Mouse (Mus musculus): ENCODE results near the gene Washc4. TPM values are rescaled to one million over a fixed set of nuclear protein-coding genes. Genes with fewer than 3 reads are reported as not detected.

Gene Washc4
- polyA plus RNA-seq, 1 experiment from 2014 or later = 38.1 TPM

- 4% methylated on average over 27 of the region's 27 CpGs for WGBS
- peak; percentile 57 for ATAC-seq (replicated peaks; ENCODE audit: insufficient number of reproducible peaks, low FRiP score, low TSS enrichment, low read depth)
- H3K27ac ChIP-seq (replicated peaks; ENCODE audit: low read depth, low read length) = no peak overlapping the region
- no peaks in the 10 kb centered on the region for H3K4me1 ChIP-seq (ENCODE audit: control insufficient read depth, insufficient read depth, low read length)
- peak overlapping the region; percentile 50 for H3K4me3 ChIP-seq (ENCODE audit: low read depth, low read length)
- H3K4me2 ChIP-seq (ENCODE audit: low read depth, low read length) = peak overlapping the region; percentile 96
- no peaks in the 10 kb centered on the region for H3K27me3 ChIP-seq (ENCODE audit: control insufficient read depth, insufficient read depth, low read length)
- peak; percentile 35 for DNase-seq (ENCODE audit: low spot score)
- H3K9ac ChIP-seq (replicated peaks; ENCODE audit: low read length) = peak overlapping the region; percentile 60
- no peaks in the 10 kb centered on the region for H3K36me3 ChIP-seq (replicated peaks; ENCODE audit: control insufficient read depth, insufficient read depth, low read depth, low read length)
- no peaks in the 10 kb centered on the region for H3K9me3 ChIP-seq (replicated peaks; ENCODE audit: control insufficient read depth, low read length)
Observed at GRCm38 (mm10) chr10:83533258-83533909, 10.2 kb upstream of the Washc4 start.

- no peaks in the 10 kb centered on the region for H3K36me3 ChIP-seq (replicated peaks; ENCODE audit: control insufficient read depth, insufficient read depth, low read depth, low read length)
- peak within 1 kb of the TSS; percentile 50 for H3K4me3 ChIP-seq (ENCODE audit: low read depth, low read length)
- H3K27me3 ChIP-seq (ENCODE audit: control insufficient read depth, insufficient read depth, low read length) = no peaks in the 10 kb centered on the region
- peak; percentile 88 for DNase-seq (ENCODE audit: low spot score)
- ATAC-seq (replicated peaks; ENCODE audit: insufficient number of reproducible peaks, low FRiP score, low TSS enrichment, low read depth) = peak; percentile 94
- no peak within 1 kb of the TSS for H3K27ac ChIP-seq (replicated peaks; ENCODE audit: low read depth, low read length)
- H3K4me1 ChIP-seq (ENCODE audit: control insufficient read depth, insufficient read depth, low read length) = no peaks in the 10 kb centered on the region
- WGBS = under 1% methylated on average over 20 of the region's 21 CpGs
- no peaks in the 10 kb centered on the region for H3K9me3 ChIP-seq (replicated peaks; ENCODE audit: control insufficient read depth, low read length)
- peak within 1 kb of the TSS; percentile 60 for H3K9ac ChIP-seq (replicated peaks; ENCODE audit: low read length)
- peak within 1 kb of the TSS; percentile 96 for H3K4me2 ChIP-seq (ENCODE audit: low read depth, low read length)
Observed at GRCm38 (mm10) chr10:83533910-83534283, 9.7 kb upstream of the Washc4 start, which contains the start of gene Aldh1l2. Gene Aldh1l2 (minus strand): TSS chr10:83534140.

GRCm38 (mm10) chr10:83536436-83536835 is 7.1 kb upstream of the Washc4 start:
- no peaks in the 10 kb centered on the region for H3K9me3 ChIP-seq (replicated peaks; ENCODE audit: control insufficient read depth, low read length)
- H3K9ac ChIP-seq (replicated peaks; ENCODE audit: low read length) = no peak overlapping the region
- no peak overlapping the region for H3K4me3 ChIP-seq (ENCODE audit: low read depth, low read length)
- H3K27ac ChIP-seq (replicated peaks; ENCODE audit: low read depth, low read length) = no peak overlapping the region
- no peaks in the 10 kb centered on the region for H3K36me3 ChIP-seq (replicated peaks; ENCODE audit: control insufficient read depth, insufficient read depth, low read depth, low read length)
- ATAC-seq (replicated peaks; ENCODE audit: insufficient number of reproducible peaks, low FRiP score, low TSS enrichment, low read depth) (no peak), DNase-seq (ENCODE audit: low spot score) (no peak)
- no peak overlapping the region for H3K4me2 ChIP-seq (ENCODE audit: low read depth, low read length)
- H3K4me1 ChIP-seq (ENCODE audit: control insufficient read depth, insufficient read depth, low read length) = no peaks in the 10 kb centered on the region
- no peaks in the 10 kb centered on the region for H3K27me3 ChIP-seq (ENCODE audit: control insufficient read depth, insufficient read depth, low read length)
- WGBS = 9% methylated on average over 1 of the region's 1 CpGs

GRCm38 (mm10) chr10:83539311-83539980 is 4.1 kb upstream of the Washc4 start:
- no peak overlapping the region for H3K27ac ChIP-seq (replicated peaks; ENCODE audit: low read depth, low read length)
- no peaks in the 10 kb centered on the region for H3K27me3 ChIP-seq (ENCODE audit: control insufficient read depth, insufficient read depth, low read length)
- no peak for DNase-seq (ENCODE audit: low spot score)
- H3K36me3 ChIP-seq (replicated peaks; ENCODE audit: control insufficient read depth, insufficient read depth, low read depth, low read length) = no peaks in the 10 kb centered on the region
- H3K4me2 ChIP-seq (ENCODE audit: low read depth, low read length) = no peak overlapping the region
- H3K9me3 ChIP-seq (replicated peaks; ENCODE audit: control insufficient read depth, low read length) = no peaks in the 10 kb centered on the region
- H3K9ac ChIP-seq (replicated peaks; ENCODE audit: low read length) = no peak overlapping the region
- no peak for ATAC-seq (replicated peaks; ENCODE audit: insufficient number of reproducible peaks, low FRiP score, low TSS enrichment, low read depth)
- WGBS = 73% methylated on average over 6 of the region's 6 CpGs
- no peaks in the 10 kb centered on the region for H3K4me1 ChIP-seq (ENCODE audit: control insufficient read depth, insufficient read depth, low read length)
- no peak overlapping the region for H3K4me3 ChIP-seq (ENCODE audit: low read depth, low read length)

- H3K9me3 ChIP-seq (replicated peaks; ENCODE audit: control insufficient read depth, low read length) = no peaks in the 10 kb centered on the region
- peak; percentile 14 for DNase-seq (ENCODE audit: low spot score)
- no peak for ATAC-seq (replicated peaks; ENCODE audit: insufficient number of reproducible peaks, low FRiP score, low TSS enrichment, low read depth)
- H3K4me1 ChIP-seq (ENCODE audit: control insufficient read depth, insufficient read depth, low read length) = no peaks in the 10 kb centered on the region
- no peak overlapping the region for H3K9ac ChIP-seq (replicated peaks; ENCODE audit: low read length)
- H3K4me3 ChIP-seq (ENCODE audit: low read depth, low read length) = no peak overlapping the region
- H3K27me3 ChIP-seq (ENCODE audit: control insufficient read depth, insufficient read depth, low read length) = no peaks in the 10 kb centered on the region
- H3K36me3 ChIP-seq (replicated peaks; ENCODE audit: control insufficient read depth, insufficient read depth, low read depth, low read length) = no peaks in the 10 kb centered on the region
- H3K27ac ChIP-seq (replicated peaks; ENCODE audit: low read depth, low read length) = no peak overlapping the region
- no peak overlapping the region for H3K4me2 ChIP-seq (ENCODE audit: low read depth, low read length)
- WGBS = 68% methylated on average over 3 of the region's 3 CpGs
Observed at GRCm38 (mm10) chr10:83540092-83540491, 3.5 kb upstream of the Washc4 start.

- no peak overlapping the region for H3K9ac ChIP-seq (replicated peaks; ENCODE audit: low read length)
- H3K4me1 ChIP-seq (ENCODE audit: control insufficient read depth, insufficient read depth, low read length) = no peaks in the 10 kb centered on the region
- ATAC-seq (replicated peaks; ENCODE audit: insufficient number of reproducible peaks, low FRiP score, low TSS enrichment, low read depth) = no peak
Observed at GRCm38 (mm10) chr10:83542241-83542640, 1.3 kb upstream of the Washc4 start.

GRCm38 (mm10) chr10:83544103-83544479 is 539 bp downstream of the Washc4 start:
- H3K27ac ChIP-seq (replicated peaks; ENCODE audit: low read depth, low read length) = peak overlapping the region; percentile 52; the same call in 1 of the 2 replicates

More at GRCm38 (mm10) chr10:83542241-83542640, 1.3 kb upstream of the Washc4 start:
- Histone ChIP-seq H3K36me3 (replicated peaks; ENCODE audit: control insufficient read depth, insufficient read depth, low read depth, low read length) (no peaks in the 10 kb centered on the region), H3K27me3 (ENCODE audit: control insufficient read depth, insufficient read depth, low read length) (no peaks in the 10 kb centered on the region), H3K4me2 (ENCODE audit: low read depth, low read length) (no peak overlapping the region), H3K4me3 (ENCODE audit: low read depth, low read length) (no peak overlapping the region), H3K27ac (replicated peaks; ENCODE audit: low read depth, low read length) (no peak overlapping the region), H3K9me3 (replicated peaks; ENCODE audit: control insufficient read depth, low read length) (no peaks in the 10 kb centered on the region)
- no peak for DNase-seq (ENCODE audit: low spot score)
- WGBS = 81% methylated on average over 7 of the region's 7 CpGs

GRCm38 (mm10) chr10:83545341-83545740 is 1.8 kb downstream of the Washc4 start:
- no peak overlapping the region for H3K4me3 ChIP-seq (ENCODE audit: low read depth, low read length)
- no peaks in the 10 kb centered on the region for H3K9me3 ChIP-seq (replicated peaks; ENCODE audit: control insufficient read depth, low read length)
- no peaks in the 10 kb centered on the region for H3K4me1 ChIP-seq (ENCODE audit: control insufficient read depth, insufficient read depth, low read length)
- no peak overlapping the region for H3K9ac ChIP-seq (replicated peaks; ENCODE audit: low read length)
- no peaks in the 10 kb centered on the region for H3K27me3 ChIP-seq (ENCODE audit: control insufficient read depth, insufficient read depth, low read length)
- DNase-seq (ENCODE audit: low spot score) = no peak
- ATAC-seq (replicated peaks; ENCODE audit: insufficient number of reproducible peaks, low FRiP score, low TSS enrichment, low read depth) = no peak
- no peak overlapping the region for H3K4me2 ChIP-seq (ENCODE audit: low read depth, low read length)
- H3K36me3 ChIP-seq (replicated peaks; ENCODE audit: control insufficient read depth, insufficient read depth, low read depth, low read length) = no peaks in the 10 kb centered on the region; the same call in 1 of the 2 replicates
- 72% methylated on average over 3 of the region's 3 CpGs for WGBS
- no peak overlapping the region for H3K27ac ChIP-seq (replicated peaks; ENCODE audit: low read depth, low read length)

More at GRCm38 (mm10) chr10:83544103-83544479, 539 bp downstream of the Washc4 start:
- no peaks in the 10 kb centered on the region for H3K27me3 ChIP-seq (ENCODE audit: control insufficient read depth, insufficient read depth, low read length)
- 0% methylated on average over 23 of the region's 41 CpGs for WGBS
- peak; percentile 91 for ATAC-seq (replicated peaks; ENCODE audit: insufficient number of reproducible peaks, low FRiP score, low TSS enrichment, low read depth)
- H3K4me2 ChIP-seq (ENCODE audit: low read depth, low read length) = peak overlapping the region; percentile 33
- peak; percentile 59 for DNase-seq (ENCODE audit: low spot score)
- H3K36me3 ChIP-seq (replicated peaks; ENCODE audit: control insufficient read depth, insufficient read depth, low read depth, low read length) = no peaks in the 10 kb centered on the region; the same call in 1 of the 2 replicates
- peak overlapping the region; percentile 88 for H3K9ac ChIP-seq (replicated peaks; ENCODE audit: low read length)
- H3K4me3 ChIP-seq (ENCODE audit: low read depth, low read length) = peak overlapping the region; percentile 92
- H3K9me3 ChIP-seq (replicated peaks; ENCODE audit: control insufficient read depth, low read length) = no peaks in the 10 kb centered on the region
- H3K4me1 ChIP-seq (ENCODE audit: control insufficient read depth, insufficient read depth, low read length) = no peaks in the 10 kb centered on the region

Measured in embryonic facial prominence, embryonic 11.5 days (tissue).